Mouse (Mus musculus) left cerebral cortex, adult 9 months (tissue): Measurements from ENCODE around the gene Stam2.

Experiments used
- DNase-seq, 2 experiments: peaks; one replicate each; pipeline ENCODE4 v3.0.0; 2022; ENCODE audit warnings: low spot score in 2 of 2

Stam2 gene

DNA sequence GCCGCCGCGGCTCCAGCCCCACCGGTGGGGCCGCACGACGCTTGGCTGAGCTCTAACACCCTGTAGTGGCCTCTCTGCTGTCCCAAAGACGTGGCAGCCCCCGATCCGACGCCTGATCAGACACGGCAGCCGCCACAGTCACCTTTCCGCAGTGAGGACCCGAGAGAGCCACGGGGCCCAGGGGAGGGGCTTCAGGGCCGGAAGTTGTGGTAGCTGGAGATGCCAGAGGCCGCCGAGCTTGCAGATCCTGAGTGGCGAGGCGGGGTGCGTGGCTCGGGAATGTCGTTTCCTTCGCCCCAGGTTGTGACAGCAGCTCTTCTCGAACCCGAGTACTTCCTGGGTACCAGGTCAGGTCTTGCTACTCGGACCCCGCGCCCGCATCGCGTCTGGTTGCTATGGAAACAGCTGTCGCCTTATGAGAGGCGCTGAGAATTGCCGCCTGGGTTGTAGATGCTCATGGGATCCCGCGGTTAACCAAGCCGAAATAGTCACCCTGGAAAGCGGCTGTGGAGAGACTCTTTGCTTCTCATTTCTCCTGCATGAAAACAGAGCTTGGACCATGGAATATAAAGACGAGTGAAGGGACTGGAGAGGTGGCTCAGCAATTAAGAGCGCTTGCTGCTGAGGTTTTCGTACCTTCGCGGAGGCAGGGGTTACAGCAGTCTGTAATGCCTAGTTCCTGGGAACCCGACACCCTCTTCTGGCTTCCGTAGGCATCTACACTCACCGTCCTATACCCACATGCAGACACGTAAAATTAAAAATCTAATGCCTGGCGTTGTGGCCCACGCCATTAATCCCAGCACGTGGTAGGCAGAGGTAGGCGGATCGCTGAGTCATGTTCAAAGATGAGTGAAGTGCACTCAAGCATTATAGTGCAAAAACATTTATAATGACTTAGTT is at the start of gene Stam2:
Gene Stam2 (minus strand): TSS at position 26 of the 903 bp plus-strand sequence.
- peak; percentile 60 to 92 for DNase-seq

DNA sequence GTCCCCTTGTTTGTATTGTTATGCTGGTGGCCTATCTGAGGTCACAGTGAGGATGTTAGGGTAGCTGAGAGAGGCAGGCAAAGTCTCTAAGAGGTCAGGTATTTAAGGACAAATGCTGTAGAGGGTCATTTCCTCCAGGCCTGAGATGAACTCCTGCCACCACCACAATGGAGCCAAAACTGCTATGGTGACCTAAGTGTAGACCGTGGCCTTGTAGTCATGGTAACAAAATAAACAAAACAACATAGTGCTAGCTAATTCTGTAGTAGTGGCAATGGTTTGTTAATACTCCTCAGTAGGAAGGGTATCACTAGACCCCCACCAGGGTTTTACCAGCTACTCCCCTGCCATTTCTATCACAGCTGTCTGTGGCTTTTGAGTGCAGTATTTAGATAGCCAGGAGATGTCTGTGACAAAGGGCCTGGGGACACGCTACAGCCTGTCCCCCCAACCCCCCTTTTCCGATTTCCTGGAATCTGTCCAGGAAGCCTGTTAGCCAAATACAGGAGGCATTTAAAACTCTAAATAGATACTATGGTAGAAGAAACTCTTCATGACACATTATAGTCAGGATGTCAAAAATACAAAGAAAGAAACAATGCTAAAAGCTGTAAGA is 43.1 kb upstream of the Stam2 start:
- DNase-seq, result no peak

DNA sequence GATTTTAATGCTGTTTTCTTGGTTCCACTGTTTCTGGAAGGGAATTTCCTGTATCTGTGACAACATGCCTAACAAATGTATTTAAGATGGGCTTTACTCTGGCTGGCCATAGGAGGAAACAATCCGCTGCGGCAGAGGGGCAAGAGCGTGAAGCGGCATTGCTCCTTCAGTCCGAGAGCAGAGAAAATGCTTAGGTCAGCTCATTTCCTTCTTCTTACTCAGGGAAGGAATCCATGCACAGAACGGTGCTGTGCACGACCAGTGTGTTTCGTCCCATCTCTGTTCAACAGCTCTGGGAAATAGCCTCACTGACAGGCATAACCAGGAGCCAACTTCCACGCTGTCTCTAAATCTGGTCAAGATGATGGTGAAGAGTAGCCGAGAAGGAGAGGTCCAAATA is 37.9 kb upstream of the Stam2 start:
- DNase-seq, result no peak

DNA sequence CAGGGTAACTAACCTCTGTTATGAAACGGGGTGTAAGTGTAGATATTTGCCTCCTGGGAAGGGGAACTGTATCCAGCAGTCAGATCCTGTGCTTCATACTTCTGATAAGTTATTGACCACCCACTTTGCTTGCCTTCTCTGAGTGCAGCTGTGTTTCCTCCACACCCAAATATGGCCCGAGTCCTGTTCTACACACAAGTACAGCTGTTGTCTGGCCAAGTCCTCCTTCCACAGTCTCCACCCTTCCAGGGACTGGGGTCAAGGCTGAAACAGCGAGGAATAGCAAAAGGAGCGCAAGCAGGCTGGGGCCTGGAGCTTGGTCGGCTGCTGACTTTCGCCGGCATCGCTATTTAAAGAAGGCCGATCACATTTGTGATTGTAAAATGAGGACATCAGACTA is 37.3 kb upstream of the Stam2 start:
- no peak for DNase-seq

DNA sequence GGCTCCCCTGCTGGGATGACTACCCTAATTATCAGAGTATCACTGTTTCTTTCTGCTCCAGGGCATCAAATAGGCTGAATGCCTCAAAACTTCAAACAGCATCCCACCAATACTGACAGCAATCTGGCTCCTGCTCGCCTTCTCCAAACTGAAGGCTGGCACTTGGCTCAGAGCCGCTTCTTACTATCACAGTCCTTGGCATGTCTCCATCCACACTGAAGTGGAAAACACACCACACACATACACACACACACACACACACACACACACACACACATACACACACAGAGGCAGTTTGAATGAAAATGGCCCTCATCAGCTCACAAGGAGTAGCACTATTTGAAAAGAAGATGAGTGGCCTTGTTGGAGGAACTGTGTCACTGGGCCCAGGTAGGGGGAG is 35.8 kb upstream of the Stam2 start:
- peak in 1 of 2 experiments; percentile 3 for DNase-seq

DNA sequence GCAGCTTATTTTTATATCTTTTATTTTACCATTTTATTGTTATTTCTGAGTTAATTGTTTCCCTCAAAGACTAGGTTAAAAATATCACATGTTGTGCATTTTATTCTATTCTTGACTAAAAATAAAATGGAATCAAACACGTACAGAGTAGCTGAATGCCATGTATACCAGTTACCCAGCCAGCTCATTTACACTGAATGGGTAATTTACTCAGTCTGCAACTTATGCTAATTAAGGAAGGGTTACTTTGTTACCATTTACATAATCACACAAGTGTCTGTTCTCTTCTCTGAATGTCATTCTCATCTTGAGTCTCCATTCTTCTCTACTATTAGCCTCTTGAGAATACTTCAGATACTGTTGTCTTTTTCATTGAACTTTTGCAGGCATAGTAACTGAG is 32.3 kb upstream of the Stam2 start:
- no peak for DNase-seq

DNA sequence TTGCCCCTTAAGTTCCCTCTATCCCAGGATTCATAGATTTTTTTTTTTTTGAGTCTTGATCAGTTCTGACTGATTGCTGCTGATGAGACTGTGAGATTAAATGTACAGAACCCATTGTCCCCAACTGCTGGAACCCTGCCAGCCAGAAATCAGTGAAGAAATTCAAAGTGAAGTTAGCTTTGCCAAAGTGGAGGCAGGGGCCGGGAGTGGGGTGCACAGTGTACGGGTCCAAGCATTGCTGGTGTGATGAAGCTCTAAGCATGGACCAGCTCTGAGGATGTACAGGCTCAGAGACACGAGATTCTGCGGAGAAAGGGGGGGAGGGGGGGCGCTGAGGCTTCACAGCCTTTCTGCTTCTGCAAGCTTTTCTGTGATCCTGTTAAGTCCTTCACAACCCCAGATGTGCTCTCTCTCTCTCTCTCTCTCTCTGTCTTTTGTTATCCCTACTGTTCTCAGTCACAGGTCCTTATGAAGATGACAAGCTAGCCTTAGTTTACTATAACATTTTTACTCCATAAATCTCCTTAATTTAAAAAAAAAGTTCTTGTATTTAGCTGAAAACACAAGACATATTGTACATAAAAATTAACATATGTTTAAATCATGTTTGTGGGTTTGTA is 30.8 kb upstream of the Stam2 start:
- DNase-seq, result no peak

DNA sequence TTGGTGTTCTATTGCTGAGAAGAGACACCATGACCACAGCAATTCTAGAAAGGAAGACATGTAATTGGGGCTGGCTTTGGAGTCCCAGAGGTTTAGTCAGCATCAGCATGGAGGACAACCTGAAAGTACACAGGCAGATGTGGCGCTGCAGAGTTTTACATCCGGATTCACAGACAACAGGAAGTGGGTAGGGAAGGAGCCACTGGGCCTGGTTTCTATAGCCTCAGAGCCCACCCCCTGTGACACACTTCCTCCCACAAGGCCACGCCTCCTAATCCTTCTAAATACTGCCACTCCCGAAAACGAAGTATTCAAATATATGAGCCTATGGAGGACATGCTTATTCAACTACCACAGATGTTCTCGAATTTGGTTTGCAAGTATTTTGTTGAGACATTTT is 23.0 kb upstream of the Stam2 start:
- DNase-seq, result no peak

DNA sequence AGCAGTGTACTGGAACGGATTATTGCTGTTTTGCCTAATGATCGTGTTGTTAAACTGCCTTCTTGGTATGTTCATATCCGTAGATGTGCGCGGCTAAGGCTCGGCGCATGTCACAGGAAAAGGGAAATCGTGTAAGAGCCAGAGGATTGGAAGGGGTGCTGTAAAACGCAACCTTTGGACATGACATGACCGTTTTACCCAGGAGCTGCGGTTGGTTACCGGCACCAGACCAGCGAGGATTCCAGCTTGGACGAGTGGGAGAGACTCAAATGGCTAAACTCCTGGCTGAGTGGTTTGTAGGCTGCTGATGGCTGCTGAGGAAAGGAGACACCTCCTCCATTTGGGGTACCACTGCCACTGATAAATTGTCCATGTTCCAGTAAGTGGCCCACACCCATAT is 21.8 kb upstream of the Stam2 start:
- DNase-seq, result no peak

DNA sequence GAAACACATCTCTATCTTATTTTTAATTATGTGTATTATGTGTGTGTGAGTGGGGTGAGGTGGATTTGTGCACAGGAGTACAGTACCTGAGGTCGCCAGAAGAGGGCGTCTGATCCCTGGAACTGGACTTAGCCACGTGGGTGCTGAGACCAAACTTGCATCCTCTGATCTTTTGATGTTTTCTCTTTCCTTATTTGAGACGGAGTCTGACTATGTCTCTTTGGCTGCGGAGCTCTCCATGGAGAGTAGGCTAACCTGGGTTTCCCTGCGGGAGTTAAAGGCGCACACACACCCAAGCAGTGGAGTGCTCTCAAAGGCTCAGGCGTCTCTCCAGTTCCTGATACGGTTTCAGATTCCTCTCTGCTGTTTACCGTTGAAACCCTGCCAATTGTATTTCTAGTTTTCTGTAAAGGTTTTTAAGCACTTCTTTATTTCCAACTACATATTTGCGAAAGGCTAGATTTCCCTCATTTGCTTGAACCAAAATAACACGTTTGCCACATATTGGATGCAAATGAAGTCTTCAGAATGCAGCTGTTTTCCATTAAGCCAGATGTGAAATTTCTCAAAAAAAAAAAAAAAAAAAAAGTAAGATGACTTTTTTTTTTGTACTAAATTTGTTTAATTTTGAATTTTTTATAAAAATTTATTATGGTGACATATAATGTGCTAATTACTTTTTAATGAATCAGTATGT is 21.1 kb upstream of the Stam2 start:
- DNase-seq, result peak in 1 of 2 experiments; percentile 82

DNA sequence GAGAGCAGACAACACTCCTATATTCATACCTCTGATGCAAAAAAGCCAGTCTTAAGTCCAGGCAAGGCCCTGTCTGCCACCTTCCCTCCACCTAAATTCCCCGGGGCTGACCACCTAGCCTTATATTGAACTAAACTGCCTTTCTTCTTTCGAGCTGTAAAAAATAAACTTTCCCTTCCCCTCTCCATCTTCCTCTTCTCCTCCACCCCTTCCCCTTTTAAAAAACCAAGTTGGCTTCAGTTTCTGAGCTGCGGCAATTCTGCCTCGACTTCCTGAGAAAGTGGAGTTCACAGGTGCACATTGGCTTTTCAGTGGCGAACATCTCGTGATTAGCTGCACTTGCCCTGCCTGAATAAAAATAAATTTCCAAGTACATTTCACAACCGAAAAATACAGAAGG is 20.4 kb upstream of the Stam2 start:
- DNase-seq, result no peak

DNA sequence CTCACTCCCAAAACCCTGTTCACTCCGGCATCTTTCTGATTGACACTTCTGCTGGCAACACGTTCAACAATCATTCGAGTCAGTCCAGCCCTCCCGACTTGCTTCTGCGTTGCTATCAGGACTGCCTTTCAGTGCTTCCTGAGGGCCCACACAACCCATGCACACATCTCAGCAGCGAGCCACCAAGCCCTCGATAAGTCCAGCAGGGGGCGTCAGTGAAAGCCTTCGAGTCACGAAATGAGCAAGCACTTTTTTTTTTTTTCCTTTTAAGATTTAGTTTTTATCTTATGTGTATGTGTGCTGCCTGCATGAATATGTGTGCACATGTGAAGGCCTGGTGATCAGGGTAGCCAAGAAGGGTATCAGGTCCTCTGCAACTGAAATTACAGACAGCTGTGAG is 16.5 kb upstream of the Stam2 start:
- peak in 1 of 2 experiments; percentile 68 for DNase-seq

DNA sequence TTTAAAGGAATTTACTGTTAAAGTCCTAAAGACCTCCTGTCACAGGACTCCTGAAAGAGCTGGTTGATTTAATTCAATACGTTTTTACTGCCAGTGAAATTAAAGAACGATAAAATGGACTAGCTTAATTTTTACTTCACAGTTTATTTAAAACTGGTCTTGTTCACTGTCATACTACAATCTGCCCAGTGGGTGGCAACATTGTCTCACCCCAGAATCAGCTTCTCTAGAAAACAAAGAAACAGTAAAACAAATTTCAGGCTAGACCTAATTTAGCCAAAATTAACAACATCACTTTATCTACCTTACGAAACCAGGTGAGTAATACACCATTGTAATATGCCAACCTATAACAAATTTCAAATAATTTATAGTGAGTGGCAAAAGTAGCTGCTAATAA is 14.6 kb upstream of the Stam2 start:
- DNase-seq, result peak in 1 of 2 experiments; percentile 32

DNA sequence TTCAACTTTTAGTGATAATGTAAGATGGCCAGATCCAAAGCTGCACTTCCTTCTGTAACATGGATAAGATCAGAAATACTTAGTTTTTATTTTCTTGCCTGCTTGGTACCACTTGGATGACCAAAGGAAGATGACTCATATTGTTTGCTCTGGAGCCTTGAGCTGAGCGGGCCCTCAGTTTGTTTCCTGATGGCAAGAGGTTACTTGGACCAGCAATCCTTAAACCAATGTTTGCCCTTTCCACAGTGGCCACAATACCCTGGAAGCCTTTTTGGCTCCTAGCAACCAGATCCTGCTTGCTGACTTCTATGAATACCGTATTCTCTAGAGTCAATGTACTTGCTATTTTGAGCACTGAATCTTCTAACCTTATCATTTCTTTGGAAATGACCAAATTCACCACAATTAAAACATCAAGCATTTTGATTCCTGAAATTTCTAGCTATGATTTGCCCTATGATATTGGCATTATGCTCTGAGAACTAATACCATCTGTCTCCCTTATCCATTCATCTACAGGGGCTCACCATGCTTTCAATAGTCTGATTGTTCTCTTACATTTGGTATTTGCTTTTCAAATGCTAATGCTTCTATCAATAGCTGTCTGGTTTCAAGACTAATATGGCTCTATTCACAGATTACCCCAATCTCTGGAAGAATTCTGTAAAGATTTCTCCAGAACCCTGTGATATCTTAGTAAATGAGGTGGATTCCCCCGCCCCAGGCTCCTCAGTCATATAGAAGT is 11.7 kb upstream of the Stam2 start:
- DNase-seq, result no peak

DNA sequence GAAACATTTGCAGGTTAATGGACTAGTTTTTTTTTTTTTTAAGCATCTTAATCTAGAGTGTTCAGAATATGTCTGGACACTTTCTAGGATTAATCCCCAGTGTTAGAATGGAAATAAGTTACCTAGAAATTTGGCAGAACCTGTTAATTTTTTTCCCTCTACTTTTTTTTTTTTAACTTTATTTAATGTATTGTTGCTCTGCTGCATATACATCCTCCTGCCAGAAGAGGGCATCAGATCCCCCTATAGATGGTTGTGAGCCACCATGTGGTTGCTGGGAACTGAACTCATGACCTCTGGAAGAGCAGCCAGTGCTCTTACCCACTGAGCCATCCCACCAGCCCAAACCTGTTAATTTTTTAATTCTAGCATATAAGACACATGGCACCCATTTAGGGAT is 2.0 kb upstream of the Stam2 start:
- no peak for DNase-seq

DNA sequence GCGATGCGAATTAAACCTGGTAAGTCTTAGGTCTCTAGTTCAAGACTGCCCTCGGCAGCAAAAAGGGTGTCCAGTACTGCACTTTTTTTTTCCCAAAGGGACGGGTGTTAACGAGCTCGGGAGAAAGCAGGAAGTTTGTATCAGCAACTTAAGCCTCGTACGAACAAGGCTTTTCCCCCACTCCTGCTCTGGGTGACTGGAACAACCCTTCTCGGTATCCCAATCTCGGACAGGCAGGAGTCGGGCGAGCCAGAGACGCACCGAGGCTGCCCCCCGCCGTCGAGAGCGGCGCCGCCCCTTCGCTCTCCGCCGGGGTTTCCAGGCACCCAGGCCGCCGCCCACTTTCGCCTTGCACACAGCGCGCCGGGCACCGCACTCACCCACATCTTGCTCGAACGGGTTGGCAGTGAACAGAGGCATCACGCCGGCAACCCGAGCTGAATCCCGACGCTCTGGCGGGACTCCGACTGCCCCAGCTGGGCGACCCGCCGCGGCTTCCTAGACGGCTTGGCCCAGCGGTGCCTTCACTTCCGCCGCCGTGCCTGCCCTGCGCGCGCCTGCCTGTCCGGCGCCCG is 313 bp downstream of the Stam2 start:
- DNase-seq, result no peak

DNA sequence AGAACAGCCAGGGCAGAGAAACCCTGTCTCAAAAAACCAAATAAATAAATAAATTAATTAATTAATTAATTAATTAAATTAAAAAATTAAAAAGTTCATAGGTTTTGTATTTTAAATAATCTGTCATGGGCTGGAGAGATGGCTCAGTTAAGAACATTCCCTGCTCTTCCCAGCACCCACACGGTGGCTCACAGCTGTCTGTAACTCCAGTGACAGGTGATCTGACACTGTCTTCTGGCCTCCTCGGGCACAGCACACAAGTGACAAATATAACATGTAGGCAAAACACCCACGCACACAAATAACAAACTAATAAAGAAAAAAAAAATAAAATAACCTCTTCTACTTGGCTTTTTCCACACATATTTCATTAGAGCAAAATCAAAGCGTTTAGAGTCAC is 1.5 kb downstream of the Stam2 start:
- DNase-seq, result no peak

DNA sequence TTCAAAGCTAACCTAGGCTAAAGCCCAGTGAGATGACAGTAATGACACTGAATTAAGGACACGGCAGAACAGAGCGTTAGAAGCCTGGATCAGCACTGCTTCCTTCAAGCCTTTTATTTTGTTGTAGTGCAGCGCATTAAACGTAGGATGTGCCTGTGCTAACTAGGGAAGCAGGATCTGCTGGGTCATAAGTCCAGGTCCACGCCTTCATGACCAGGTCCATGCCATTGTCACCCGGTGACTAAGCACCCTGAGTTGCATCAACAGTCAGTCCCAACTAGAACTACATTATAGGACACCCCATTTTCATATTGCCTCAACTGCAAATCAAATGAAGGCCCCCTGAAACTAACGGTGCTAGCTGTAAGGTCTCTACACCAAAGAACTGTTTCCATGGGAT is 7.6 kb downstream of the Stam2 start:
- DNase-seq, result no peak

DNA sequence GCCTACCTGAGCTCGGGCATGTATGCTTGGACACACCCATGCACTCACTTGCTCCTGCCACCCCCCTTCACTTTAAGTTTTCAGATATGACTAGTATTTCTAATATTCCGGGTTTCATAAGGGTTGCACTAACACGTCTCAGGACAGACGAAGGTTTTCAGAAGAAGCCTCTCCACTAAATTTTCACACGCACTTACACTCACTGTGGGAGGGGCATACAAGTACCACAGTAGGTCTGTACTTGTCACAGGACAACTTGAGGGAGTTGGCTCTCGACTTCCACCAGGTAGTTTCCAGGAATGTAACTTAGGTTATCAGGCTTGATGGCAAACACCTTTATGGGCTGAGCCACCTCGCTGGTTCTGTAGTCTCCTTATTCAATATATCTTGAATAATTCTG is 8.4 kb downstream of the Stam2 start:
- no peak for DNase-seq

DNA sequence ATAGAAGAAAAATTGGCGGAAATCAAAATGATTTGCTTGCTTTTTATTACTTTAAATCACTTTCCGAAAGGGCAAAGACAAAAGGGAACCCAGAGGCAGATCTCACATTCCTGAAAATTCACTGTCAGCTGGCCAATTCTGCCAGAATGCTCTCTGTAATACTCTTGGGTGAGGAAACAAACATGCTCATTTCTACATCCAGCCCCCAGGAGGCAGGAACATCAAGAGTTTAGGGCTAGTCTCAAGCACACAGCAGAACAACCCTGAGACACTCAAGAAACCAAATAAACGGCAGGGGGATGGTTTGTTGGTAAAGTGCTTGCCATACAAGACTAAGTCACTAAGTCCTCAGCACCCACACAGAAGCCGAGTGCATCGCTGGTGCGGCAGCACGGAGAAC is 9.5 kb downstream of the Stam2 start:
- DNase-seq, result no peak

DNA sequence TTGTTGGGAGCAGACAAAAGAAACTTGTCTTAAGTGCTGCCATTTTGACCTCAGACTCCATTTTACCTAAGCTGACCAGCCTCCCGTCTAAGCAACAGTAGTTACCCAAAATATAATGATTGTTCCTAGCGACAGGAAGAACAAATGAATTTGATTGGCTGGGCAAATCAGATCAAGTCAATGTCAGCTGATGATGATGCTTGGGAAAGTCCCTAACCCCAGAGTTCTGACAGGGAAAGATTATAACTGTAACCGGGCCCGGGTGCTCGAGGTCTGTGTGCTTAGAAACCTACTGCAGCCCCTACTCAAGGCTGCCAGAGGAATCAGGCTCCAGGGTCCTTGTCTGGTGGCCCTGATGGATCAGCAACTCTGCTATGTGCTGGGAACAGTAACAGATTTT is 10.1 kb downstream of the Stam2 start:
- no peak for DNase-seq
